Mouse (Mus musculus) embryonic facial prominence, embryonic 12.5 days (tissue): ENCODE results near the gene Abi3. TPM values are rescaled to one million over a fixed set of nuclear protein-coding genes. Genes with fewer than 3 reads are reported as not detected.

Experiments
- polyA plus RNA-seq: library from polyadenylated mRNA; unstranded; fragments of >200 nt; fragmentation: Nextera tagmentation; extraction: Ambion mirVana; gene quantifications from 2 replicates; pipeline ENCODE4 v1.2.1, GENCODE M21; 2016

Gene Abi3
- polyA plus RNA-seq, 1 experiment from 2014 or later = 5.0 TPM

Other genes starting within 250 kb of the Abi3 start
- gene Phb, start 175.5 kb downstream of the Abi3 start, polyA plus RNA-seq = 229 and 231 TPM in 2 replicates
- 23.7 and 24.5 TPM in 2 replicates for gene Zfp652, start 129.8 kb downstream of the Abi3 start, polyA plus RNA-seq
- gene B130006D01Rik, start 118.9 kb downstream of the Abi3 start, polyA plus RNA-seq = 2.0 and 2.1 TPM in 2 replicates
- gene Phospho1, start 18.0 kb downstream of the Abi3 start, polyA plus RNA-seq = not detected in 2 replicates
- gene Gngt2, start 5.3 kb downstream of the Abi3 start, polyA plus RNA-seq = 8.9 and 13.1 TPM in 2 replicates
- gene B4galnt2, start 72.4 kb upstream of the Abi3 start, polyA plus RNA-seq = not detected in 2 replicates
- 89.6 and 95.3 TPM in 2 replicates for gene Igf2bp1, start 163.5 kb upstream of the Abi3 start, polyA plus RNA-seq
- not detected in 2 replicates for gene Gip, start 182.1 kb upstream of the Abi3 start, polyA plus RNA-seq
- gene Snf8, start 192.4 kb upstream of the Abi3 start, polyA plus RNA-seq = 105 and 106 TPM in 2 replicates
- 49.2 and 53.0 TPM in 2 replicates for gene Ube2z, start 222.9 kb upstream of the Abi3 start, polyA plus RNA-seq
- 494 and 532 TPM in 2 replicates for gene Atp5g1, start 233.2 kb upstream of the Abi3 start, polyA plus RNA-seq